Mouse (Mus musculus): ENCODE results near the gene Iqca. TPM values are rescaled to one million over a fixed set of nuclear protein-coding genes. Genes with fewer than 3 reads are reported as not detected.

Iqca gene
- polyA plus RNA-seq, 1 experiment from 2014 or later = 0.09 TPM

- ATAC-seq (replicated peaks; ENCODE audit: low FRiP score, low read depth) (no peak), DNase-seq (ENCODE audit: low spot score) (no peak)
- TF ChIP-seq CTCF (IDR thresholded peaks at IDR 0.05; ENCODE audit: low read depth) = no peak
- no peaks in the 10 kb centered on the region for H3K27me3 ChIP-seq (ENCODE audit: insufficient read depth, low read length)
- H3K4me3 ChIP-seq (replicated peaks; ENCODE audit: low read depth, low read length) = no peak overlapping the region
- no peak overlapping the region for H3K27ac ChIP-seq
- WGBS = 82% methylated on average over 3 of the region's 3 CpGs
- no peaks in the 10 kb centered on the region for H3K36me3 ChIP-seq (ENCODE audit: insufficient read depth, low read length)
- no peaks in the 10 kb centered on the region for H3K4me1 ChIP-seq (replicated peaks; ENCODE audit: insufficient read depth, low read length)
- no peaks in the 10 kb centered on the region for H3K9me3 ChIP-seq (replicated peaks; ENCODE audit: low read length)
- no peak overlapping the region for H3K9ac ChIP-seq (ENCODE audit: low read depth, low read length)
- no peak overlapping the region for H3K4me2 ChIP-seq (ENCODE audit: low read length)
Measured at GRCm38 (mm10) chr1:90060054-90060453, 93.1 kb downstream of the Iqca start.

GRCm38 (mm10) chr1:90054991-90055390, 98.2 kb downstream of the Iqca start:
- Histone ChIP-seq H3K9ac (ENCODE audit: low read depth, low read length) (no peak overlapping the region), H3K27ac (no peak overlapping the region), H3K4me1 (replicated peaks; ENCODE audit: insufficient read depth, low read length) (0 out of 2 replicates have a peak, but pooled peaks cover 4% of the 10 kb centered on the region), H3K9me3 (replicated peaks; ENCODE audit: low read length) (no peaks in the 10 kb centered on the region), H3K4me2 (ENCODE audit: low read length) (no peak overlapping the region), H3K4me3 (replicated peaks; ENCODE audit: low read depth, low read length) (no peak overlapping the region), H3K36me3 (ENCODE audit: insufficient read depth, low read length) (no peaks in the 10 kb centered on the region), H3K27me3 (ENCODE audit: insufficient read depth, low read length) (no peaks in the 10 kb centered on the region)
- no peak for DNase-seq (ENCODE audit: low spot score)
- 72% methylated on average over 4 of the region's 4 CpGs for WGBS
- ATAC-seq (replicated peaks; ENCODE audit: low FRiP score, low read depth) = no peak
- no peak for TF ChIP-seq CTCF (IDR thresholded peaks at IDR 0.05; ENCODE audit: low read depth)

DNA sequence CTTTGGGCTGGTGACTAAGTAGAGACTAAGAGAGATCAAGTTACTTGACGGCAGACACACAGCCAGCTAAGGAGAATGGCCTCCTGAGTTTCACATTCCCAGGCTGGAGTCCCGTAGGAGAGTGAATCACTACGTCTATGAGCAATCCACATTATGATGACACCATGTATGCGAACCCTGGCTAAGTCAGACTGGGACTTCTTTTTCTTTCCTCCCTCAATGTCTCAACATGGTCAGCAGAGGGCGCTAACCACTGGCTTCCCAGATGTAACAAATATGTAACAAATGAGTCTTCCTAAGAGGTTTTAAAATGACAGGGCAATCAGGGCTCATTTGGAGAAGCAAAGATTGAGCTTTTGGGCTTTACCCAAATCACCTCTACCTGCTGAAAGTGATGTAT, 101.9 kb downstream of the Iqca start:
- peak; percentile 89 for DNase-seq (ENCODE audit: low spot score)
- no peaks in the 10 kb centered on the region for H3K36me3 ChIP-seq (ENCODE audit: insufficient read depth, low read length)
- H3K27ac ChIP-seq = no peak overlapping the region
- 14% methylated on average over 5 of the region's 5 CpGs for WGBS
- no peak overlapping the region for H3K9ac ChIP-seq (ENCODE audit: low read depth, low read length)
- no peak overlapping the region for H3K4me3 ChIP-seq (replicated peaks; ENCODE audit: low read depth, low read length)
- 0 out of 2 replicates have a peak, but pooled peaks cover 4% of the 10 kb centered on the region for H3K4me1 ChIP-seq (replicated peaks; ENCODE audit: insufficient read depth, low read length)
- ATAC-seq (replicated peaks; ENCODE audit: low FRiP score, low read depth) = no peak
- no peaks in the 10 kb centered on the region; the same call in 1 of the 2 replicates for H3K27me3 ChIP-seq (ENCODE audit: insufficient read depth, low read length)
- no peaks in the 10 kb centered on the region for H3K9me3 ChIP-seq (replicated peaks; ENCODE audit: low read length)
- H3K4me2 ChIP-seq (ENCODE audit: low read length) = no peak overlapping the region
- TF ChIP-seq CTCF (IDR thresholded peaks at IDR 0.05; ENCODE audit: low read depth) = peak; percentile 82

DNA sequence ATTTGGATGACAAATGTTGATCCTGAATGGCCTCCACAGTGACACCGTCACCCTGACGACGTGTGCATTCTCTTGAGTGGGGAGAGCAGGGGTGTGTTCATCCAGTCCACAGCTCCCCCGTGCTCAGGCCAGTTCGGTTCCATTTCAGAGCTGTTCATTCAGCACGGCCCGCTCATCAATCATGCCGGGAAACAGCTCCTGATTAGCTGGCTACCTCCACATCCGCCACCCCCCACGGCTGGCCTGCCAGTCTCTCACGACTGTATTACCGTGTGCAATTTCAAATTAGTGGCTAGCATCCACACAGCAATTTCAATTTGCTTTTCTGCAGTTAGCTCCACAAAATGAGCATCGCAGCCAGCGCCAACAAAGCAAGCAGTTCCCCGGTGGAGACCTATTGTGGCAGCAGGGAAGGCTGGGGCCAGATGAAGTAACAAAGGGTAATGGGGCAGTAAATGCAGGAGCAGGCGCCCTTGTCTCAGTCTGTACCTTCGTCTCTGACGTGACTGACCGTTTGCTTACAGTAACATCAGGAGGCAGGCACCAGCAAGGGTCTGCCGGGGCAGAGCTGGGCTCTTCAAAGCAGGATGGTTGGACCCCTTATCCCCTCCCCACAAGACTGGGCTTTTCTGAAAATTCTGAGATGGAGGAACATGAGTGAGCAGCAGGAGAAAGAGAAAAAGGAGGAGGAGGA, 103.0 kb downstream of the Iqca start:
- no peaks in the 10 kb centered on the region for H3K9me3 ChIP-seq (replicated peaks; ENCODE audit: low read length)
- DNase-seq (ENCODE audit: low spot score) (peak; percentile 37), ATAC-seq (replicated peaks; ENCODE audit: low FRiP score, low read depth) (no peak)
- H3K36me3 ChIP-seq (ENCODE audit: insufficient read depth, low read length) = no peaks in the 10 kb centered on the region
- H3K4me2 ChIP-seq (ENCODE audit: low read length) = peak overlapping the region; percentile 25; the same call in 1 of the 2 replicates
- WGBS = 11% methylated on average over 20 of the region's 20 CpGs
- no peaks in the 10 kb centered on the region; the same call in 1 of the 2 replicates for H3K27me3 ChIP-seq (ENCODE audit: insufficient read depth, low read length)
- no peak overlapping the region for H3K4me3 ChIP-seq (replicated peaks; ENCODE audit: low read depth, low read length)
- H3K4me1 ChIP-seq (replicated peaks; ENCODE audit: insufficient read depth, low read length) = 0 out of 2 replicates have a peak, but pooled peaks cover 4% of the 10 kb centered on the region
- no peak for TF ChIP-seq CTCF (IDR thresholded peaks at IDR 0.05; ENCODE audit: low read depth)
- no peak overlapping the region for H3K27ac ChIP-seq
- H3K9ac ChIP-seq (ENCODE audit: low read depth, low read length) = no peak overlapping the region

GRCm38 (mm10) chr1:90028305-90028704, 124.9 kb downstream of the Iqca start:
- Histone ChIP-seq H3K36me3 (ENCODE audit: insufficient read depth, low read length) (no peaks in the 10 kb centered on the region), H3K9me3 (replicated peaks; ENCODE audit: low read length) (no peaks in the 10 kb centered on the region), H3K27me3 (ENCODE audit: insufficient read depth, low read length) (no peaks in the 10 kb centered on the region), H3K9ac (ENCODE audit: low read depth, low read length) (no peak overlapping the region), H3K27ac (no peak overlapping the region), H3K4me3 (replicated peaks; ENCODE audit: low read depth, low read length) (no peak overlapping the region), H3K4me1 (replicated peaks; ENCODE audit: insufficient read depth, low read length) (no peaks in the 10 kb centered on the region), H3K4me2 (ENCODE audit: low read length) (no peak overlapping the region)
- DNase-seq (ENCODE audit: low spot score) (peak; percentile 12), ATAC-seq (replicated peaks; ENCODE audit: low FRiP score, low read depth) (no peak)
- TF ChIP-seq CTCF (IDR thresholded peaks at IDR 0.05; ENCODE audit: low read depth) = no peak
- 55% methylated on average over 2 of the region's 2 CpGs for WGBS

GRCm38 (mm10) chr1:90026945-90027344, 126.3 kb downstream of the Iqca start:
- H3K9me3 ChIP-seq (replicated peaks; ENCODE audit: low read length) = no peaks in the 10 kb centered on the region
- DNase-seq (ENCODE audit: low spot score) = peak; percentile 61
- ATAC-seq (replicated peaks; ENCODE audit: low FRiP score, low read depth) = no peak
- H3K36me3 ChIP-seq (ENCODE audit: insufficient read depth, low read length) = no peaks in the 10 kb centered on the region
- H3K9ac ChIP-seq (ENCODE audit: low read depth, low read length) = no peak overlapping the region
- no peaks in the 10 kb centered on the region for H3K4me1 ChIP-seq (replicated peaks; ENCODE audit: insufficient read depth, low read length)
- H3K4me3 ChIP-seq (replicated peaks; ENCODE audit: low read depth, low read length) = no peak overlapping the region
- peak; percentile 71 for TF ChIP-seq CTCF (IDR thresholded peaks at IDR 0.05; ENCODE audit: low read depth)
- no peak overlapping the region for H3K4me2 ChIP-seq (ENCODE audit: low read length)
- 11% methylated on average over 3 of the region's 3 CpGs for WGBS
- no peak overlapping the region for H3K27ac ChIP-seq
- H3K27me3 ChIP-seq (ENCODE audit: insufficient read depth, low read length) = no peaks in the 10 kb centered on the region
